Mouse (Mus musculus) spleen, adult 2 months (tissue): ENCODE measurements at regions not wholly inside any gene's neighbourhood (a gene's known extent, or its start where the extent isn't known, plus 50 kb on each side); places are given as distances from the start of the nearest gene placed in this dataset.

Experiments
- CTCF ChIP-seq: fragments of 200-500 bp; IDR thresholded peaks from 2 replicates; pipeline ENCODE4 v1.5.1; 2011; ENCODE audit warnings: mild to moderate bottlenecking, inconsistent platforms; ENCODE audit not compliant: insufficient read depth, insufficient read length, insufficient replicate concordance; ENCODE audit errors: extremely low read depth
- POLR2A ChIP-seq: fragments of 200-500 bp; IDR thresholded peaks from 2 replicates; pipeline ENCODE4 v1.6.1; 2011; ENCODE audit warnings: low read depth, low read length, inconsistent platforms

GRCm38 (mm10) chr3:143750128-143750527, 454.9 kb downstream of the Lmo4 start:
- TF ChIP-seq CTCF (no peak), POLR2A (no peak)
